In the genomic region with DNA sequence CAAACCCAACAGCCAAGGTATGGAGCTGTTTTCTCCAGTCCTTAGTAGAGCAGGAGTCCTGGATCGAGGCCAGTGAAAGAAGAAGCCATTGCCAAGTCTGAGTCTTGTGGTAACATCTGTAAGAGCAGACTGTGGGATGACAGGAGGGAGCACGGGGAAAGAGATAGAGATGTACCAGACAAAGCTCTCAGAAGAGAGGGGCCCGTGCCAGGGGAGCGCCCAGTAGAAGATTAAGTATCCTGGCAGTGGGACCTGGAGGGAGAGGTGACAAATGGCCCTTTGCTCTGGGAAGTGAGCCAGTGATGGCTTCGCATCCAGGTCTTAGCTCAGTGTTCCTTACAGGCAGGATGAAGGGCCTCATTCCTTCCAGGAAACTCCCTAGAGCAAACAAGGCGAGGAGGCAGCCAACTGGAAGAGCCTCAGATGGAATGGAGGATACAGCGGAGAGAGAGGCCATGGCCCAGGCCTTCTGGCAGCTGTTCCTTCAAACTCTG, we compare ENCODE assay signal across 9 mouse cellular contexts.
DNase-seq lines count a peak whose midpoint lies in the region; ATAC-seq lines count a peak whose summit lies in the region.
"Had no signal": no experiment of that assay in that cellular context is flagged by ENCODE, and none has a peak within 500 bp of the region (broad histone marks: within the 10 kb centered on the region; RNA-seq: fewer than 3 reads in every experiment).

No protein-coding gene starts in this region.

- H3K27ac ChIP-seq in kidney, embryonic 14.5 days (ENCODE audit: low read depth, low read length) = no peak overlapping the region
- H3K27ac ChIP-seq: macrophage had no signal

- no peak for ATAC-seq in kidney, embryonic 14.5 days (ENCODE audit: low FRiP score, low TSS enrichment)

- no peak overlapping the region for H3K9ac ChIP-seq in kidney, embryonic 14.5 days (ENCODE audit: low read depth, low read length)

- H3K27me3 ChIP-seq in kidney, embryonic 14.5 days (ENCODE audit: control insufficient read depth, insufficient read depth, low read length) = no peaks in the 10 kb centered on the region

- no peak overlapping the region for H3K4me2 ChIP-seq in kidney, embryonic 14.5 days (replicated peaks; ENCODE audit: low read depth, low read length)

- H3K36me3 ChIP-seq in kidney, embryonic 14.5 days (ENCODE audit: control insufficient read depth, insufficient read depth, low read length) = no peaks in the 10 kb centered on the region

- intact Hi-C loops in heart, postnatal 25 days (cut with DNase I) = no loop called here

- WGBS in kidney, embryonic 14.5 days = 52% methylated on average over 7 of the region's 7 CpGs

- H3K9me3 ChIP-seq in kidney, embryonic 14.5 days (ENCODE audit: control insufficient read depth, low read length) = no peaks in the 10 kb centered on the region

- H3K4me3 ChIP-seq in kidney, embryonic 14.5 days (ENCODE audit: low read length) = no peak overlapping the region

- DNase-seq in kidney, adult 11 months = peak; percentile 64
- DNase-seq in cerebellum, adult 9-11 months = peak; percentile 77
- DNase-seq in heart, postnatal 25 days (ENCODE audit: low spot score) = peak; percentile 68
- DNase-seq in lung, postnatal 10 days = peak; percentile 58
- DNase-seq in layer of hippocampus, postnatal 25 days (ENCODE audit: extremely low spot score in 1 of 2, low spot score in 1 of 2) = no peak
- no peak for DNase-seq in yolk sac, embryonic 10.5 days (ENCODE audit: low spot score)
- DNase-seq in thymus, postnatal 36 days = no peak

- no peaks in the 10 kb centered on the region for H3K4me1 ChIP-seq in kidney, embryonic 14.5 days (ENCODE audit: control insufficient read depth, insufficient read depth, low read length)

Comparison
In these comparisons a context has a peak if more than half of its experiments do, and no peak if none do; other contexts are left out.
1. DNase-seq: peak in kidney, adult 11 months (single experiment), cerebellum, adult 9-11 months (single experiment), heart, postnatal 25 days (single experiment) and lung, postnatal 10 days (single experiment); none in layer of hippocampus, postnatal 25 days (0 of 2), yolk sac, embryonic 10.5 days (single experiment) and thymus, postnatal 36 days (0 of 2).